Mouse (Mus musculus): ENCODE measurements around the gene Cds1. TPM values are rescaled to one million over a fixed set of nuclear protein-coding genes. Genes with fewer than 3 reads are reported as not detected.

Gene Cds1
- 1 to 10 TPM in 1 of 2 experiments, under 1 TPM in 1; 0.98 to 1.7 TPM for total RNA-seq (2021)
- long read RNA-seq, experiment 1, transcript Cds1-201 (13 exons, 3,924 nt): major isoform, 5 of 7 reads
- long read RNA-seq, experiment 1, partial matches to known transcripts: 0 of 7 reads
- long read RNA-seq, experiment 1, other reads (novel, unspliced or antisense): 2 of 7 reads
- long read RNA-seq, experiment 2, partial matches to known transcripts: 0 of 4 reads
- long read RNA-seq, experiment 2, other reads (novel, unspliced or antisense): 3 of 4 reads

DNA sequence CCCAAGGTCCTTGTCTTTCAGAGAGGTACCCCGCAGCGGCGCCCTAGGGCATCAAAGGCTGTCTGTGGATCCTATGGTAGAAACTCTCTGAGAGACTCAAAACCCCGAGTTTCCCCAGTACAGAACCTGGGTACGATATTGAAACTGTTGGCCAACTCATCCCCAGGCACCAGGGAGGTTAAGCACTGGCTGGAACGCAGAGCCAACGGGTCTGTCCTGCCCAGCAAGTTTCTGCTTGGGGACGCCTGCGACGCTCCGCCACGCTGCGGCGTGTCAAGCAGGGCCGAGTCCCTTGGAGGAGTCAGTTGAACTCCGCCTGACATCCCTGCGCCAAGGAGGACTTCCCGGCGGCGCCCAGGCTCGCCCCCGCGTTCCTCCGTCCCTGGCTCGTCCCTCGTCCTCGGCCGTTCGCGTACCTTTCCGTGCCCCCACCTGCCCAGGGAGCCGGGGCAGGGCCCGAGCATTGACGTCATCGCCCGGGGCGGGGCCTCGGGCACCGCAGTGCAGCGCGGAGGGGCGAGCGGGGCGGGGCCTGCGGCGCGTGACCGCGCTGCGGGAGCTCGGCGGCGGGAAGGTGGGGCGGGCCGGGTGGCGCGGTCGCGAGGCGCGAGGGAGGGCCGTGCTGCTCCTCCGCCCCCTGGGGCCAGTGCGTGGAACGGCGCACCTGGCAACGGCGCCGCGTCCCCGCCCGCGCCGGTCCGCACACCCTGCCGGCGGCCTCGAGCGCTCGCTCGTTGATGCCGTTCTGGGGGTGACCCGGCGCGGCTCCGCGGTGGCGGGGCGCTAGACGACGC, at the start of gene Cds1:
Gene Cds1, plus strand, starts transcription at position 577 of the 794 bp plus-strand sequence.
- peak; percentile 39 to 50 for DNase-seq (ENCODE audit: low spot score in 2 of 2)

- DNase-seq (ENCODE audit: low spot score in 2 of 2): no peak
Measured at GRCm38 (mm10) chr5:101724216-101724615, 40.7 kb upstream of the Cds1 start.

DNA sequence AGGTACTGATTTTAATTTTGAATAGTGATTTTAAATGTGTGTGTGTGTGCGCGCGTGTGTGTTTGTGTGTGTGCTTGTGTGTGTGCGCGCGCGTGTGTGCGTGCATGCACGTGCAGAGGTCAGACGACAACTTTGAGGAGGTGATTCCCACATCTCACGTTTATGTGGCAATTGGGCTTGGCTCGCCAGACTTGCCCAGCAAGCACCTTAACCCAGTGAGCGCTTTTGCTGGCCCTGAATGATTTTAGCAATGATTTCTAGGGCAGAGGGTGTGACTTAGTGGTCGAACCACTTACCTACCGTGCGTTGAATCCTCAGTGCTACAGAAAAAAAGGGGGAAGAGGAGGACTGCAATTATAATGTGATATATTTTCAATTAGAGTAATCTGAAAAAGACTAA, 40.2 kb upstream of the Cds1 start:
- DNase-seq (ENCODE audit: low spot score in 2 of 2): no peak

GRCm38 (mm10) chr5:101725703-101726102, 39.2 kb upstream of the Cds1 start:
- DNase-seq (ENCODE audit: low spot score in 2 of 2): no peak

DNA sequence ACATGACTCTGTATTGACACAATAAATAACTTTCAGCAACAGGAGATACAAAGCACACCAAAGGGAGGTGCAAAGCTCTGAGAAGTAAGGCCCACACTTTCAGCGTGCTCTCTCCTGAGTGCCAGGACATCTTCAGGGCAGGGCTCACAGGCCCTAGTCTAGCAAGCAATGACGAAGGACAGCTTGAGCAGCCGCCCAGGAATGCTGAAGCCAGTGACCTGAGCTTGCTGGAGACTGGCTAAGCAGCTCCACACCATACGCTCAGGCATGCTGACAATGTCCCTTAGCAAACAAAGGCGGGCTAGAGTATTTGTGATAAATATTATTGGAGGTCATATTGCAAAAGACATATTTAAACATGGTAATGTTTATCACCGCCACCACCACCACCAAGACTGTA, 38.6 kb upstream of the Cds1 start:
- DNase-seq (ENCODE audit: low spot score in 2 of 2): no peak

DNA sequence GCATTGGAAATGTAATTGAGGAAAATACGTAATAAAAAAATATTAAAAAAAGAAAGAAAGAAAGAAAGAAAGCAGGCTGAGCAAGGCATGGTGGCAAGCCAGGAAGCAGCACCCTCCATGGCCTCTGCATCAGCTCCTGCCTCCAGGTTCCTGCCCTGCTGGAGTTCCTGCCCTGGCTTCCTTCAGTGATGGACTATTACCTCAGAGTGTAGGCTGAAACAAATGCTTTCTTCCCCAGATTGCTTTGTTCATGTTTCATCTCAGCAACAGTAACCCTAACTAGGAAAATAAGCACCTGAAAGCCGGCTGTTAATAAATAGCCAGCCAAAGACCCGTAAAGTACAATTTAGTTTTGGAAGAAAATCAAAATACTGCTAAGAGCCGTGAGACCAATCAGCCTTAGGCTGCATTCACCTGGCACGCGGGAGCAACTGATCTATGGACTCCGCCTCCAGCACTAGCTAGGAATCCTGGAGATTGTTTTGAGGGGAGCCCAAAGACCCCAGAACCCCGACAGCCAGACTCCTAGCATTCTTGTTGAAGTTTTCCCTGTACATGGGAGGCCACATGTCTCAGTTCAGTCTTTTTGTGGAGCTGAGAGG, 36.5 kb upstream of the Cds1 start:
- no peak for DNase-seq (ENCODE audit: low spot score in 2 of 2)

- no peak for DNase-seq (ENCODE audit: low spot score in 2 of 2)
Measured at GRCm38 (mm10) chr5:101737341-101737740, 27.6 kb upstream of the Cds1 start.

GRCm38 (mm10) chr5:101740471-101741223, 24.3 kb upstream of the Cds1 start:
- DNase-seq (ENCODE audit: low spot score in 2 of 2): no peak

- DNase-seq (ENCODE audit: low spot score in 2 of 2): no peak
Measured at GRCm38 (mm10) chr5:101741224-101741591, 23.7 kb upstream of the Cds1 start.

DNA sequence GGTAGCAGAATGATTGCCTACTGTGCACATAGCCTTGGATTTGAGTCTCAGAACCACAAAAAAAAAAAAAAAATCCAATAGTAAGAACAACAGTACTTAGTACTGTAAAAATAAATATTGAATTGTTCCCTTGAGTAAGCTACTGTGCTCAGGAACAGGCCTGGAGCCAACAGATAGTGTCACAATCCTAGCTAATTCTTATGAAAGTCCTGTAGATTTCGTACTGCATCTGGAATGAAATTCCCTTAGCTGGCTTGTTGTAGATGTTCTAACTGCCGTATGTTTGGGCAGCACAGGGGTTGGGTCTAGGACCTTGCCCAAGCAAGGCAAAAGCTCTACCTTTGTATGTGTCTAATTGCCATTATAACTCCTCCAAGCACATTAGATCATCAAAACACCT, 22.9 kb upstream of the Cds1 start:
- DNase-seq (ENCODE audit: low spot score in 2 of 2): no peak

DNA sequence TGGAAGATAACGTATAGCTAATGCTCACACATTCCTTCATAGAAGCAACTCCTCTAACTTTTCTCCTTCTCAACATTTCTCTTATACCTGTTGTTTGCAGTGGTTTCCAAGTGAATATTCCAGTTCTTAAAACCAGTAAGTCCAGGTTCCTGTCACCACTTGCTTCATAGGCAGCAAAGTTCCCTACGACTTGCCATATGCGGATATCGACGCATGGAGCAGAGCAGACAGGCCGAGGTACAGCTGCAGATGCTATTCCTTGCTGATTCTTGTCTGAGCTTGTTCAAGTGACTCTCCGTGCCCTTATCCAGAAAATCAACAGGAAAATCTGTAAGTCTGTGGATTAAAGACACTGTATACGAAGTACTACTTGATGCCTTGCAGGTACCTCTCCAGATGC, 22.5 kb upstream of the Cds1 start:
- no peak for DNase-seq (ENCODE audit: low spot score in 2 of 2)

- DNase-seq (ENCODE audit: low spot score in 2 of 2): no peak
Measured at GRCm38 (mm10) chr5:101744886-101745285, 20.0 kb upstream of the Cds1 start.

GRCm38 (mm10) chr5:101753680-101754079, 11.2 kb upstream of the Cds1 start:
- no peak for DNase-seq (ENCODE audit: low spot score in 2 of 2)

DNA sequence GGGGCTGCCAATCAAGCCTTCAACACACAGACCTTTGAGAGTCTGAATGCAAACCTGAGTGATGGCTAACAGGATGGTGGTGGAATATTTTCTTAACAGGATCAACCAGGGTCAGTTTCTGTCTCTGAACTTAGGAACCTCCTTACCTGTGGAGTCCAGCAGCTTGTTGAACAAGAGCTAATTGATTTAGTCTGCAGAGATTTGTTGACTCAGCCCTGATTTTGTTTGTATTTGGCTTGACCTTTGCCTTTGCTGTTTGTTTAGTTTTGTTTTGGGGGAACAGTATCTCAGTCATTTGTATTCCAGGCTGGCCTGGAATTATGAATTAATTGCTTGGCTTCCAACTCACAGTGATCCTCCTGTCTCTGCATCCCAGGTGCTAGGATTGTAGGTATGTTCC, 7.3 kb upstream of the Cds1 start:
- DNase-seq (ENCODE audit: low spot score in 2 of 2): no peak

GRCm38 (mm10) chr5:101761685-101762084, 3.2 kb upstream of the Cds1 start:
- DNase-seq (ENCODE audit: low spot score in 2 of 2): no peak

DNA sequence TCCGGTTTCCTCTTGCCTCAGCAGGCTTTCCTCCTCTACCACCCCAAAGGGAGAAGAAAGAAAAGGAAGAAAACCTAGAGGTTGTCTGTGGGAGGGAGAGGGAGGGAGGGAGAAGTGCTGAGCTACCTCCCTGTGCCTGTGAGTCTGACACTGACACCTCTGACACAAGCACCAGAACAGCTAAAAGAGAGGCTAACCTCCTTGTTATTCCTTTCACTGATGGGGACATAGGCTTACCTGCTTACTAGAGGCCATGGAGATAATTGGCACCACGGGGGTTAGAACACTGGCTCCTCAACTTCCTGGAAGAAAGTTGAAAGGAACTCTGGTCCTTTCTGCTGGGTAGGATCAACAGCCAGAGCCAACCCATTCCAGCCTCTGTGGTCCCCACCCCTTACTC, 1.4 kb upstream of the Cds1 start:
- no peak for DNase-seq (ENCODE audit: low spot score in 2 of 2)

GRCm38 (mm10) chr5:101765390-101765901, 516 bp downstream of the Cds1 start:
- DNase-seq (ENCODE audit: low spot score in 2 of 2): peak in 1 of 2 experiments; percentile 21

- no peak for DNase-seq (ENCODE audit: low spot score in 2 of 2)
Measured at GRCm38 (mm10) chr5:101766248-101766647, 1.3 kb downstream of the Cds1 start.

DNA sequence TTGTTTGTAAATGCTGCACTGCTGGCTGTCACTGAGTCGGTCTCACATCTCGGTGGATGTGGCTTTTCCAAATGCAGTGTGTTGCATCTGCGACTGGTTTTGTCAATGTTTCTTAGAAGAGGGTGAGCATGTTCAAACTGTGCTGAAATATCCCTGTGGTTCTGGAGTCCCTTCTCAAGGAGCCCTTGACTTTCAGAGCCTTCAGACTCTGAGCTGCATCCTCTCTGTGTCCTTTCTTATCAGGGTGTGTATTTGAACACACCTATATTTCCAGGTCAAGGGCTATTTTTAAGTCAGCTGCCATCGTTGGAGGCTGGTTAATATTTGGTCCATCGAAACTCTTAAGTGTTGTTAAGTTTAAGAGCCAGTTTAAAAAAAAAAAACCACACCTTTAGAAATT, 2.2 kb downstream of the Cds1 start:
- no peak for DNase-seq (ENCODE audit: low spot score in 2 of 2)

DNA sequence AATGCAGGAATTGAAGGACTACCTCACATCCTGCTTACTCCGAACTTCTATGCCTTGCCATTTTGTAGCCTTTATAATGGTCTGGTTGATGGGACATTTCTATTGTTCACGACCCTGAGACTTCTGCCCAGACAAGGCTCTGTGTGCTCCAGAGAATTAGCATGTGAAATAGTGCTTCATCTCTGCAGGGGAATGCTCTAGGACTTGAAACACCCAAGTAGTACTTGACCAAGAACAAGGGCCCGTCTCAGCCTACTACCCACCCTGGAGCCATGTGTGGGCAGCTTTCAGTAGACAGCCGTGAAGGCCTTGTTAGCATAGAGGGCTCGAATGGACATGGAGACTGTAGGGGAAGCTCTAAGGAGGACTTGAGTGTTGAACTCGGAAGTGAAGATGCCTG, 2.6 kb downstream of the Cds1 start:
- DNase-seq (ENCODE audit: low spot score in 2 of 2): no peak

DNA sequence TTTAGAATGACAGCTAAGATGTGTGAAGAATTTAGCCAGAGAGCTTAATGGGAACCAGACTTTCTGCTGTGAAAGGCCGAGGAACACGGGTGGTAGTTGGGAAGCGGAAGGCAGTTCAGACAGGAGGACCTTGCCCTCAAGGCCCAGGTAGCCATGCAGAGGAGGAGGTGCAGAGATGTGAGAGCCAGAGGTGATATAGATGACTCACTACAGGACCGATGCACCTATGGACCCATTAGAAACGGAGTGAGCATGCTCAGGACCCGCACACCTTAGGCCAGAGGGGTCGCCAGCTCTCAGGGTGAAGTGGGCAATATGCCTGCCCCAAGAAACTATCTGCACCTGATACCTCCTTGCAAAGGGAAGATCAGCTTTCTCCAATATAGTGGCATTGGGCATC, 3.6 kb downstream of the Cds1 start:
- no peak for DNase-seq (ENCODE audit: low spot score in 2 of 2)

DNA sequence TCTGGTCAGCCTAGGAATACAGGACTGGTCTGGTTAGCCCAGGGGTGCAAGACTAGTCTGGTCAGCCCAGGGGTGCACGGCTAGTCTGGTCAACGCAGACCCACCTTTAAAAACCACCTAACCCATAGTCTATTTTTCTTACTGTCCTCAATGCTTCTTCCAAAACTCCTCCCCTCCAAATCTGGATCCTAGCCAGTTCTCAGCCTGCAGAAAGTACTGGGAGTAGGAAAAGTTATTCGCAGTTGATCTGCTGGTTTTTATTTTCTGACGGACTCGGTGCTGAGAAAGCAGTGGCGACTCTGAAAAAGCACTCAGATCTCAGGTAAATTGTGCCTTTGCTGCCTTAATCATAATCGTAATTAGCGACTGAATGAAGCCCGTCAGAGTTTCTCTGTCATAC, 7.7 kb downstream of the Cds1 start:
- no peak for DNase-seq (ENCODE audit: low spot score in 2 of 2)
